Mouse (Mus musculus) embryonic fibroblast, embryonic 13.5 days (primary cell): ENCODE measurements at regions not wholly inside any gene's neighbourhood (a gene's known extent, or its start where the extent isn't known, plus 50 kb on each side); places are given as distances from the start of the nearest gene placed in this dataset.

Experiments
- H3K27ac ChIP-seq: 2 replicates; pipeline ENCODE4 v1.5.1; 2012; ENCODE audit warnings: low read length, control low read depth, inconsistent platforms; ENCODE audit not compliant: insufficient read depth
- H3K4me1 ChIP-seq: 2 replicates; pipeline ENCODE4 v1.6.1; 2011; ENCODE audit warnings: low read length; ENCODE audit not compliant: control insufficient read depth, insufficient read depth
- H3K4me3 ChIP-seq: 2 replicates; pipeline ENCODE4 v1.5.1; 2011; ENCODE audit warnings: mild to moderate bottlenecking, control low read depth, low read length; ENCODE audit not compliant: insufficient read depth
- CTCF ChIP-seq: IDR thresholded peaks from 2 replicates; pipeline ENCODE4 v1.5.1; 2011; ENCODE audit warnings: mild to moderate bottlenecking, control low read depth, low read length, moderate library complexity, borderline replicate concordance; ENCODE audit not compliant: insufficient read depth
- POLR2A ChIP-seq: IDR thresholded peaks from 2 replicates; pipeline ENCODE4 v1.6.1; 2011; ENCODE audit warnings: low read depth, mild to moderate bottlenecking, control low read depth, low read length, moderate library complexity

DNA sequence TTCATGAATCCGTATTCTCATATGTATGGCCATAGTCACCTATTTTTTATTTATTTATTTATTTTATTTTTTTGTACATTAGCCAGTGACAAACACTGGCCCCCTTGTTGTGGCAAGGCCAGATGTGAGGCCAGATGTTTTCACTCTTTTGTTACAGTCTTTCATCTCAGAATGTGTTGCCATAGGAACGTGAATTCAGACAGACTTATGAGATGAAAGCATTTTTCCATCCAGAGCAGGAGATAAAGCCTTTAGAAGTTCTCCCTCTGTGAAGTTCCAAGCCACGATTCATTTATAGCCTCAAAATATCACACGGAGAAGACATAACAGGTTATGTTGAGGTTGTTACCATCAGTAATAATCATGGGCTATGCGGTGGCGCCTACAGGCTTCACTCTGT is 220.9 kb downstream of the Arpp21 start:
- TF ChIP-seq POLR2A (no peak), CTCF (no peak)
- no peaks in the 10 kb centered on the region for H3K4me1 ChIP-seq
- no peak overlapping the region for H3K27ac ChIP-seq
- H3K4me3 ChIP-seq = no peak overlapping the region

DNA sequence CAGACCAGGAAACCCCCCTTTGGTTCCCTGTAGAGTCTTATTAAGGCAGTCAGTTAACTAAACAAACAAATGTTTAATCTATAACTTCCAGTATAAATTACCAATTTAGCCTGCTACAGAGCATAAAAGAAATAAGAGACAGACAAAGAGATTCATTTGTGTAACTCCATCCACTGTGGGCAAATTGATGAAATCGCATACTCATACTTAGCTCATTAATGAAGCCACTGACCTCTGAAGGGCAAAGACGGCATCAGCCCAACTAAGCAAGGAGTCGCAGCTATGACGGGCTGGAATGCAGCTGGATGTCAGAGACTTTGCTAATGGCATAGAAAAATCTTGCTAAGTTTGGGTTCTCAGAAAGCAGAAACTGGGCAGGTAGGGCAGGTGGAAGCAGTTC is 241.3 kb downstream of the Arpp21 start:
- no peaks in the 10 kb centered on the region for H3K4me1 ChIP-seq
- no peak overlapping the region for H3K27ac ChIP-seq
- no peak overlapping the region for H3K4me3 ChIP-seq
- TF ChIP-seq POLR2A = no peak
- TF ChIP-seq CTCF = no peak

- H3K4me3 ChIP-seq = no peak overlapping the region
- TF ChIP-seq POLR2A = no peak
- TF ChIP-seq CTCF = no peak
- H3K4me1 ChIP-seq = no peaks in the 10 kb centered on the region
- H3K27ac ChIP-seq = no peak overlapping the region
Measured at GRCm38 (mm10) chr9:111993844-111994243, 241.9 kb downstream of the Arpp21 start.

DNA sequence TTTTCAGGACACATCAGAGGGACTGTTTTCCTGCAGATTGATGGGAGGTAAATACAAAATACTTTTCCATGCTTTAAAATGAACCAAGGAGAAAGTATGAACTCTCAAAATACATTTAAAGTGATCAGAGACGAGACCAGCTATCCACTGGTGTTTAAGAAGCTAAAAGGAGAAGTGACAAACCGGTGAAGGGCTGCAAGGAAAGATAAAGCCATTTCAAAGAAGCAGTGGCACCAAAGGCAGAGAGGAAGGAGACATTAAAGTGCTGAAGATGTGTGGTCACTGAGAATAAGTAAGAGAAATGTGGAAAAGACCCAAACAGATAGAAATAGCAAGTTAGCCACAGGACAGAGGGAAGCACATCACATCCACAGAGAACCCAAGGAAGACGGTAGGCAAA is 245.7 kb downstream of the Arpp21 start:
- Histone ChIP-seq H3K4me3 (no peak overlapping the region), H3K4me1 (no peaks in the 10 kb centered on the region), H3K27ac (no peak overlapping the region)
- TF ChIP-seq CTCF = no peak
- TF ChIP-seq POLR2A = no peak

DNA sequence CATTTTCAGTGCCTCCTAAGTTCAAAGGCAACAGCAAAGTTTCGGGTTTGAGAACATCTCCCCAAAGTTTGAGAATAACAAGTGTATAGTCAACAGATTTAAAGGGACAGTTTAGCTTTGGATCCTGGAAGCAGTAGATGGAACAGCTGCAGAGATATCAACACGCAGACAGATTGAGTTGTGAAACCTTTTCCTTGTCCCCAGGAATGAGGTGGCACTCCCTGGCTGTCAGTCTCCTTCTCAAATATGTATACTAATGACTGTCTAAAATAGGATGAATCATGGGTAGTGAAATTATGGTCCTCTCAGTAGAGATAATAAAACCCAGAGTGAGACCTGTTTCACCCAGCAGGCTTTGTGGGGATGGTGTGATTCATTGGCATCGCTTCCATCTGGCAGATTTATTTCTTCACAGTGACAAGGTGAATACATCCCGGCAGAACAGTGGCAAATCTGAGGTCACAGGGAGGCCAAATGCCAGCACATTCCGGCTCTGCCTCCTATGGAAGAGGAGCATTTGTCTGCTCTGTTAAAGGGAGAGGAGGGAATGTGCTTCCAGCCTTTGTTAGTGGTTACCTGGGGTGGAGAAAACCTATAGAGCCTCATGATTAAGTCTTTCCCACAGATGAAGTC is 272.2 kb downstream of the Arpp21 start:
- H3K4me3 ChIP-seq = no peak overlapping the region
- TF ChIP-seq CTCF (no peak), POLR2A (no peak)
- H3K4me1 ChIP-seq = no peaks in the 10 kb centered on the region
- no peak overlapping the region for H3K27ac ChIP-seq

DNA sequence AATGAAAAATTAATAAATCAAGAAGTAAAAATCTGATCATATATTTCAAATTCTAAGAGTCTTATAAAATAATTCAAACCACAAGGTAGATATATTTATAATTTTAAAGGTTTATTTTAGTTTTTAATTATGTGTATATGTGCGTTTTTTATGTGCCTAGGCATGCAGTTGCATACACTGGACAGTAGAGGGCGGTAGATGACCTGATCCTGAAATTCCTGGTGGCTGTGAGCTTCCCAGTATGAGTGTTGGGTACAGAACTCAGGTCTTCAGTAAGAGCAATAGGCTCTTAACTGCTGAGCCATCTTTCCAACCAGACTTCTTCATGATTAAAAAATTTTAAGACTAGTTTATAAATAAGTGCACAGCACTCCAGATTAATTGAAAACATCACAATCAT is 267.7 kb upstream of the Stac start:
- Histone ChIP-seq H3K4me1 (no peaks in the 10 kb centered on the region), H3K4me3 (no peak overlapping the region), H3K27ac (no peak overlapping the region)
- no peak for TF ChIP-seq CTCF
- no peak for TF ChIP-seq POLR2A

DNA sequence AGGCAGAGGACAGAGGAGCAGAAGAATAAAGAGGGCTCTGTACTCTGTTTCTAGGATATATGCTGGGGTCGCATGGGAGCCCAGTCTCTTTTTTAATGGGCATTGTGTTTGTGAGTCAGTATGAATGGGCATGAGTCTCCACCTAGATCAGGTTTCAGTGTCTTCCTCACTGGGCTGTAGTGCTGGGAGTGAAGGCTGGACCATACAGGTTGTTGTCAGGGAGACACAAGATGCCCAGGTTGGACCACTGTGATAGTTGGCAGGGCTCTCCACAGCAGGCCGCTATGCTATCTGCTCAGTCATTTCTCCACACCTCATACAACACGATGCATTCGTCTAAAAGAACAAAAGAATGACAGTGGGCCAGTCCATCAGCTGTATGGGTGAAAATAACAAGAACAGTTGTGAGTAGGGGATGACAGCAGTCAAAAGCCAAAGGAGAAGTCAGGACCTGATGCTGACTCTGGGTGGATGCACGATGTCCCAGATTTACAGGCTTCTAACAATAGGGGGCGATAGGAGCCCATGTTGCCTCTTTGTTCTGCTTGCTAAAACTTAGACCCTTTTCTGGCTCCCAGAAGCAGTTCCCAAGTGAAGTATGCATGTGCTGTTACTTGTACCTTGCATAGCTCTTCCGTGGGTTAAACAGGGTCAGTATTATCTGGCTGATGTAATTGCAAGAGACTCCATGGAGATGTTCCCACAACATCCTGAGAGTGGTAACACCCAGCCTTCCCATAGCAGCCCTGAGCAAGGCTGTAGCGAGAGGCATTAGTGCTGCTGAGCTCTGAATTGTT is 249.3 kb upstream of the Stac start:
- no peaks in the 10 kb centered on the region for H3K4me1 ChIP-seq
- H3K27ac ChIP-seq = no peak overlapping the region
- H3K4me3 ChIP-seq = no peak overlapping the region
- TF ChIP-seq POLR2A (no peak), CTCF (no peak)

DNA sequence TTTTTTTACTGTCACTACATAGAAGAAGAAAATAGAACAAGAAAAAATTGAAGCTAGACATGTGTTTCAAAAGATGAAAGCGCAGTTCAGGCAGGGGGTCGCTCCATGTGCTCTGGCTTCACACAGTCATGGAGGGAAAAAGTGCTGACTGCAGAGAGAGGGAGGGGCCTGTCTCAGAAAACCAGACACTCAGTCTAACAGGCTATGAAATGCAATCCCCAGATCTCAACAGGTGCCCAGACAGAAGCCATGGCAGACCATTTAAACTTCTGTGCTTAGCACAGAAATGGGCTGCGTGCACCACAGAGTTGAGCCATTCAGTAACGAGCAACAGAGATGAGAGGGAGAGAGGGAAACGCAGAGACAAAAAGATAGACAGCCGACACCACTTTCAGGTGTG is 242.3 kb upstream of the Stac start:
- Histone ChIP-seq H3K4me1 (no peaks in the 10 kb centered on the region), H3K4me3 (no peak overlapping the region), H3K27ac (no peak overlapping the region)
- TF ChIP-seq CTCF (no peak), POLR2A (no peak)

- H3K4me3 ChIP-seq = no peak overlapping the region
- no peak overlapping the region for H3K27ac ChIP-seq
- H3K4me1 ChIP-seq = no peaks in the 10 kb centered on the region
- TF ChIP-seq POLR2A (no peak), CTCF (peak; percentile 99)
Measured at GRCm38 (mm10) chr9:111918275-111918940, 228.3 kb upstream of the Stac start.
